Mouse (Mus musculus) forebrain, postnatal 0 days (tissue): ENCODE data around the gene Atp6v0e. TPM values are rescaled to one million over a fixed set of nuclear protein-coding genes. Genes with fewer than 3 reads are reported as not detected.

ENCODE experiments used
- ATAC-seq: fragments of 200-750 bp; cut with Nextera tagmentation; 2 replicates; pipeline ENCODE4 v1.8.0; 2017; ENCODE audit warnings: mild to moderate bottlenecking, moderate library complexity
- DNase-seq: peaks from one replicate; pipeline ENCODE4 v3.0.0-alpha.2; 2015
- H3K27ac ChIP-seq: fragments of 300-500 bp; sonication (generic); 2 replicates; pipeline ENCODE4 v1.5.1; 2014; ENCODE audit warnings: low read depth, mild to moderate bottlenecking, antibody characterized with exemption, low read length, moderate library complexity, mixed read lengths
- H3K27me3 ChIP-seq: fragments of 300-500 bp; sonication (generic); 2 replicates; pipeline ENCODE4 v1.6.1; 2014; ENCODE audit warnings: mild to moderate bottlenecking, low read length, mixed read lengths; ENCODE audit not compliant: insufficient read depth
- H3K36me3 ChIP-seq: fragments of 300-500 bp; sonication (generic); 2 replicates; pipeline ENCODE4 v1.6.1; 2014; ENCODE audit warnings: mild to moderate bottlenecking, moderate library complexity; ENCODE audit not compliant: insufficient read depth
- H3K4me1 ChIP-seq: fragments of 300-500 bp; sonication (generic); 2 replicates; pipeline ENCODE4 v1.6.1; 2014; ENCODE audit warnings: antibody characterized with exemption; ENCODE audit not compliant: insufficient read depth
- H3K4me2 ChIP-seq: fragments of 300-500 bp; sonication (generic); 2 replicates; pipeline ENCODE4 v1.6.1; 2014; ENCODE audit warnings: low read depth, mild to moderate bottlenecking, moderate library complexity
- H3K4me3 ChIP-seq: fragments of 300-500 bp; sonication (generic); 2 replicates; pipeline ENCODE4 v1.5.1; 2014; ENCODE audit warnings: low read depth, low read length, mixed read lengths
- H3K9ac ChIP-seq: fragments of 300-500 bp; sonication (generic); 2 replicates; pipeline ENCODE4 v1.6.1; 2014; ENCODE audit warnings: mild to moderate bottlenecking
- H3K9me3 ChIP-seq: fragments of 300-500 bp; sonication (generic); 2 replicates; pipeline ENCODE4 v1.6.1; 2016; ENCODE audit warnings: low read length
- CTCF ChIP-seq: sonication (generic); IDR thresholded peaks from 2 replicates; pipeline ENCODE4 v1.5.1; 2016; ENCODE audit warnings: antibody characterized with exemption, control low read depth, low read depth
- WGBS: fragments of 180-500 bp; shearing (Covaris S2); extraction: QIAGEN DNeasy Blood & Tissue Kit; methylation state at CpG from one replicate; pipeline ENCODE4 v1.1.7; 2014; 5-methylcytosine and 5-hydroxymethylcytosine counted together
- polyA plus RNA-seq: library from polyadenylated mRNA; unstranded; fragments of >200 nt; fragmentation: Nextera tagmentation; extraction: Ambion mirVana; gene quantifications from 2 replicates; pipeline ENCODE4 v1.2.1, GENCODE M21; 2015
- total RNA-seq: library from RNA; depleted of rRNA; stranded (reverse); fragments of >200 nt; gene quantifications from 2 replicates; pipeline ENCODE4 v1.2.3, GENCODE M21; 2014; rRNA removed

The Atp6v0e gene
- total and polyA plus RNA-seq, 2 experiments from 2014 or later, result 71.9 to 106 TPM

GRCm38 (mm10) chr17:26742581-26742980 is 79.5 kb downstream of the Atp6v0e start:
- no peak overlapping the region for H3K9ac ChIP-seq
- ATAC-seq (no peak), DNase-seq (no peak)
- no peaks in the 10 kb centered on the region for H3K4me1 ChIP-seq
- no peak overlapping the region for H3K4me2 ChIP-seq
- H3K4me3 ChIP-seq, result no peak overlapping the region
- TF ChIP-seq CTCF, result no peak
- H3K27me3 ChIP-seq, result no peaks in the 10 kb centered on the region
- no peak overlapping the region for H3K27ac ChIP-seq
- peaks cover 11% of the 10 kb centered on the region for H3K36me3 ChIP-seq
- whole genome bisulfite sequencing, result 53% methylated on average over 4 of the region's 4 CpGs
- H3K9me3 ChIP-seq, result no peaks in the 10 kb centered on the region

- H3K36me3 ChIP-seq, result peaks cover 11% of the 10 kb centered on the region
- 66% methylated on average over 1 of the region's 1 CpGs for WGBS
These were observed 80.3 kb downstream of the Atp6v0e start for GRCm38 (mm10) chr17:26743294-26743693.

More at GRCm38 (mm10) chr17:26743294-26743693, 80.3 kb downstream of the Atp6v0e start:
- Histone ChIP-seq H3K9me3 (no peaks in the 10 kb centered on the region), H3K4me2 (no peak overlapping the region), H3K27ac (no peak overlapping the region), H3K4me3 (no peak overlapping the region), H3K4me1 (no peaks in the 10 kb centered on the region), H3K27me3 (no peaks in the 10 kb centered on the region), H3K9ac (no peak overlapping the region)
- no peak for ATAC-seq
- TF ChIP-seq CTCF, result no peak
- no peak for DNase-seq

Other genes with a start within 250 kb of the Atp6v0e start
- gene Neurl1b, start 248.4 kb upstream of the Atp6v0e start, total RNA-seq, result 59.1 and 74.1 TPM in 2 replicates
- 2.2 and 3.9 TPM in 2 replicates for gene Neurl1b, start 248.4 kb upstream of the Atp6v0e start, polyA plus RNA-seq
- 137 and 186 TPM in 2 replicates for gene Ergic1, start 101.7 kb upstream of the Atp6v0e start, total RNA-seq
- gene Ergic1, start 101.7 kb upstream of the Atp6v0e start, polyA plus RNA-seq, result 103 and 106 TPM in 2 replicates
- gene Dusp1, start 101.1 kb upstream of the Atp6v0e start, total RNA-seq, result 32.7 and 41.0 TPM in 2 replicates
- 36.0 and 38.5 TPM in 2 replicates for gene Dusp1, start 101.1 kb upstream of the Atp6v0e start, polyA plus RNA-seq
- 26.0 and 31.4 TPM in 2 replicates for gene Crebrf, start 52.4 kb downstream of the Atp6v0e start, total RNA-seq
- gene Crebrf, start 52.4 kb downstream of the Atp6v0e start, polyA plus RNA-seq, result 7.2 and 11.0 TPM in 2 replicates
- 57.5 and 60.0 TPM in 2 replicates for gene Bnip1, start 117.8 kb downstream of the Atp6v0e start, total RNA-seq
- gene Bnip1, start 117.8 kb downstream of the Atp6v0e start, polyA plus RNA-seq, result 39.4 and 52.0 TPM in 2 replicates
- 0.14 TPM in 1 of 2 replicates, not detected in the other for gene Nkx2-5, start 181.8 kb downstream of the Atp6v0e start, total RNA-seq
- not detected in 2 replicates for gene Nkx2-5, start 181.8 kb downstream of the Atp6v0e start, polyA plus RNA-seq